Mouse (Mus musculus): Measurements from ENCODE around the gene Fli1. TPM values are rescaled to one million over a fixed set of nuclear protein-coding genes. Genes with fewer than 3 reads are reported as not detected.

Fli1 gene
- polyA plus RNA-seq, 1 experiment from 2014 or later, result 3.6 TPM

DNA sequence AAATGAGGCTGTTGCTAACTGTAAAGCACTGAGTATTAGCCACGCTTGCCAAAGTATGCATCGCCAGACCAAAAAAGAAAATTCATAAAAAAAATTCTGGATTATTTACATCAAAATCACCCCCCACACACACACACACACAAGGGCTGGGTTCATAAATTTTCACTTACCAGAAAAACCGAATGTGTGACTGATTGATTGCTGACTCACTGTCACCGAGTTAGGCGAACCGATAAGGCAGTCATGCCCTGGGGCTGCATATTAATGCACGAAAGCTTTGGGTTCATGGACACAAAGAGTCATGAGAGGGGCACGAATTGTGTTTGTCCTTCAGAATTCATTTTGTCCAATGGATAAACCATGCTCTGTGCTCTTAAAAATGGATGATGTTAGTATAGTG lies 17.2 kb upstream of the Fli1 start:
- WGBS, result 51% methylated on average over 8 of the region's 8 CpGs
- Histone ChIP-seq H3K4me2 (ENCODE audit: low read depth, low read length) (no peak overlapping the region), H3K4me1 (ENCODE audit: control insufficient read depth, insufficient read depth, low read length) (no peaks in the 10 kb centered on the region), H3K4me3 (ENCODE audit: low read depth, low read length) (no peak overlapping the region), H3K9ac (replicated peaks; ENCODE audit: low read depth, low read length) (no peak overlapping the region), H3K9me3 (ENCODE audit: control insufficient read depth, low read length) (no peaks in the 10 kb centered on the region), H3K27me3 (ENCODE audit: control insufficient read depth, insufficient read depth, low read length) (no peaks in the 10 kb centered on the region), H3K27ac (ENCODE audit: low read depth, low read length) (no peak overlapping the region), H3K36me3 (ENCODE audit: control insufficient read depth, insufficient read depth, low read length) (no peaks in the 10 kb centered on the region)
- no peak for ATAC-seq (ENCODE audit: low read depth)

- Histone ChIP-seq H3K9ac (replicated peaks; ENCODE audit: low read depth, low read length) (no peak overlapping the region), H3K36me3 (ENCODE audit: control insufficient read depth, insufficient read depth, low read length) (no peaks in the 10 kb centered on the region), H3K4me3 (ENCODE audit: low read depth, low read length) (no peak overlapping the region), H3K27me3 (ENCODE audit: control insufficient read depth, insufficient read depth, low read length) (no peaks in the 10 kb centered on the region), H3K9me3 (ENCODE audit: control insufficient read depth, low read length) (no peaks in the 10 kb centered on the region), H3K27ac (ENCODE audit: low read depth, low read length) (no peak overlapping the region), H3K4me2 (ENCODE audit: low read depth, low read length) (no peak overlapping the region), H3K4me1 (ENCODE audit: control insufficient read depth, insufficient read depth, low read length) (no peaks in the 10 kb centered on the region)
- ATAC-seq (ENCODE audit: low read depth), result no peak
Observed at GRCm38 (mm10) chr9:32559454-32559853, 16.8 kb upstream of the Fli1 start.

GRCm38 (mm10) chr9:32556313-32556712 lies 13.7 kb upstream of the Fli1 start:
- Histone ChIP-seq H3K9me3 (ENCODE audit: control insufficient read depth, low read length) (no peaks in the 10 kb centered on the region), H3K4me2 (ENCODE audit: low read depth, low read length) (no peak overlapping the region), H3K36me3 (ENCODE audit: control insufficient read depth, insufficient read depth, low read length) (no peaks in the 10 kb centered on the region), H3K4me1 (ENCODE audit: control insufficient read depth, insufficient read depth, low read length) (no peaks in the 10 kb centered on the region), H3K4me3 (ENCODE audit: low read depth, low read length) (no peak overlapping the region), H3K27me3 (ENCODE audit: control insufficient read depth, insufficient read depth, low read length) (no peaks in the 10 kb centered on the region), H3K9ac (replicated peaks; ENCODE audit: low read depth, low read length) (no peak overlapping the region), H3K27ac (ENCODE audit: low read depth, low read length) (no peak overlapping the region)
- 90% methylated on average over 7 of the region's 7 CpGs for WGBS
- ATAC-seq (ENCODE audit: low read depth), result no peak

DNA sequence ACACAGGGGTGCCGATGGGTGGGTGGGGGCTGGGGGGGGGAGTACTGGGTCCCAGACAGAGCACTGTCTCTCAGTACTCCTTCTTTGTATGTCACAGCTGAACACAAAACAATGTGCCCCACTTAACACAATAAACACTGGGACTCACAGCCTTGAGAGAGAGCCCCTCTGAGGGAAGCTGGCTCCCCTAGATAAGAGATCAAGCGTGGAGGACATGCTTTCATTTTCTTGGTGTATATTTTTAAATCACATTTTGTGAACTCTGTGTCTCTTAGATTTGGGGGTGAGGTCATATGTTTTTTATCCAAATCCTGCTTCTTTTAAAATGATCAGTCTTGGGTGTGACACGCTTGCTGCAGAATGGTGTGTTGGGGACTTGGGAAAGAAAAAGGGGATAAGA lies 12.6 kb upstream of the Fli1 start:
- no peak overlapping the region for H3K9ac ChIP-seq (replicated peaks; ENCODE audit: low read depth, low read length)
- no peak for ATAC-seq (ENCODE audit: low read depth)
- no peaks in the 10 kb centered on the region for H3K36me3 ChIP-seq (ENCODE audit: control insufficient read depth, insufficient read depth, low read length)
- no peak overlapping the region for H3K27ac ChIP-seq (ENCODE audit: low read depth, low read length)
- H3K27me3 ChIP-seq (ENCODE audit: control insufficient read depth, insufficient read depth, low read length), result no peaks in the 10 kb centered on the region
- H3K4me2 ChIP-seq (ENCODE audit: low read depth, low read length), result no peak overlapping the region
- 87% methylated on average over 3 of the region's 3 CpGs for WGBS
- no peak overlapping the region for H3K4me3 ChIP-seq (ENCODE audit: low read depth, low read length)
- H3K4me1 ChIP-seq (ENCODE audit: control insufficient read depth, insufficient read depth, low read length), result no peaks in the 10 kb centered on the region
- H3K9me3 ChIP-seq (ENCODE audit: control insufficient read depth, low read length), result no peaks in the 10 kb centered on the region

DNA sequence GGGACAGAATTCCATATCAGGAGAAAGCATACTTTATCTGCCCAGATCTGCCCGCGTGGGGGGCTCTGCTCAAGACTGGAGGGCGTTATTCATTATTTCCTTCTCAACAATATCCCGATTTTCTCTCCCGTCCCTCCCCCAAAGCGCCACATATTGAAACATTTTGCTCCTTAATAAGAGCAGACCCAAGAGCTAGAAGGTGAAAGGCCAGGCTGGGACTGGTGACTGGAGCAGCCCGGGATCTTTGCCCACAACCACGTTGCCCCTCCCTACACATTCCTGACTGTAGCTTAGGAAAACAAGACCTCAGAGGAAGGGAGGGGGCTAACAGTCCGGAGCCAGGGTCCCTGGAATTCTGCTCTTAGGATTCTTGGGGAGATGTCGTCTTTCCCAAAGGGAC lies 7.9 kb upstream of the Fli1 start:
- Histone ChIP-seq H3K4me3 (ENCODE audit: low read depth, low read length) (no peak overlapping the region), H3K4me2 (ENCODE audit: low read depth, low read length) (no peak overlapping the region), H3K9me3 (ENCODE audit: control insufficient read depth, low read length) (no peaks in the 10 kb centered on the region), H3K4me1 (ENCODE audit: control insufficient read depth, insufficient read depth, low read length) (0 out of 2 replicates have a peak, but pooled peaks cover 1% of the 10 kb centered on the region), H3K36me3 (ENCODE audit: control insufficient read depth, insufficient read depth, low read length) (no peaks in the 10 kb centered on the region), H3K27ac (ENCODE audit: low read depth, low read length) (no peak overlapping the region), H3K9ac (replicated peaks; ENCODE audit: low read depth, low read length) (no peak overlapping the region), H3K27me3 (ENCODE audit: control insufficient read depth, insufficient read depth, low read length) (peaks cover 19% of the 10 kb centered on the region)
- ATAC-seq (ENCODE audit: low read depth), result no peak
- 4% methylated on average over 10 of the region's 10 CpGs for WGBS

GRCm38 (mm10) chr9:32549462-32550384 lies 7.1 kb upstream of the Fli1 start:
- no peak overlapping the region for H3K9ac ChIP-seq (replicated peaks; ENCODE audit: low read depth, low read length)
- peaks cover 7% of the 10 kb centered on the region; the same call in 1 of the 2 replicates for H3K4me1 ChIP-seq (ENCODE audit: control insufficient read depth, insufficient read depth, low read length)
- H3K9me3 ChIP-seq (ENCODE audit: control insufficient read depth, low read length), result no peaks in the 10 kb centered on the region
- 15% methylated on average over 6 of the region's 6 CpGs for WGBS
- no peaks in the 10 kb centered on the region for H3K36me3 ChIP-seq (ENCODE audit: control insufficient read depth, insufficient read depth, low read length)
- ATAC-seq (ENCODE audit: low read depth), result no peak
- H3K4me2 ChIP-seq (ENCODE audit: low read depth, low read length), result no peak overlapping the region
- peaks cover 23% of the 10 kb centered on the region for H3K27me3 ChIP-seq (ENCODE audit: control insufficient read depth, insufficient read depth, low read length)
- H3K27ac ChIP-seq (ENCODE audit: low read depth, low read length), result no peak overlapping the region
- H3K4me3 ChIP-seq (ENCODE audit: low read depth, low read length), result no peak overlapping the region

DNA sequence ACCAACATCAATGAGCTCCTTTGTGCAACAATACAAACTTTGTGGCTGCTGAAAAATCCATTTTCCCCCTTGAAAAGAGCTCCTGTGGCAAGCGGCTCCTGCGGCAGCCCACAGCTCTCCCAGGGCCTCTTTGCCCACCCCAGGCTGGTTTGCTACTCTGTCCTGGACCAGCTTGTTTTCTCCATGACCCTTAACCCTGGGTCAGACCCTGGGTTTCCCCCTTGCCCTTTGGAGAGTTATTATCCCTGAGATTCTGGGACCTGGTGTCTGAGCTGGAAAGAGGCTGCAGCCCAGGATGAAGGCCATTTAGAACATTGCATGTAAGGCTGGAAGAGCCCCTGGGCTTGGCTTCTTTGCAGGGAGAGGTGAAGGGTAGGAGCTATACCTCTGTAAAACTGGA lies 4.1 kb upstream of the Fli1 start:
- Histone ChIP-seq H3K27ac (ENCODE audit: low read depth, low read length) (no peak overlapping the region), H3K4me2 (ENCODE audit: low read depth, low read length) (no peak overlapping the region), H3K9me3 (ENCODE audit: control insufficient read depth, low read length) (no peaks in the 10 kb centered on the region), H3K36me3 (ENCODE audit: control insufficient read depth, insufficient read depth, low read length) (no peaks in the 10 kb centered on the region), H3K9ac (replicated peaks; ENCODE audit: low read depth, low read length) (no peak overlapping the region), H3K4me1 (ENCODE audit: control insufficient read depth, insufficient read depth, low read length) (peaks cover 15% of the 10 kb centered on the region; the same call in 1 of the 2 replicates), H3K4me3 (ENCODE audit: low read depth, low read length) (no peak overlapping the region), H3K27me3 (ENCODE audit: control insufficient read depth, insufficient read depth, low read length) (peaks cover 42% of the 10 kb centered on the region)
- 24% methylated on average over 2 of the region's 2 CpGs for WGBS
- ATAC-seq (ENCODE audit: low read depth), result no peak

GRCm38 (mm10) chr9:32544731-32545661 lies 2.3 kb upstream of the Fli1 start:
- Histone ChIP-seq H3K9me3 (ENCODE audit: control insufficient read depth, low read length) (no peaks in the 10 kb centered on the region), H3K36me3 (ENCODE audit: control insufficient read depth, insufficient read depth, low read length) (no peaks in the 10 kb centered on the region), H3K27me3 (ENCODE audit: control insufficient read depth, insufficient read depth, low read length) (peaks cover 54% of the 10 kb centered on the region), H3K27ac (ENCODE audit: low read depth, low read length) (no peak overlapping the region), H3K4me3 (ENCODE audit: low read depth, low read length) (no peak overlapping the region), H3K4me1 (ENCODE audit: control insufficient read depth, insufficient read depth, low read length) (peaks cover 28% of the 10 kb centered on the region; the same call in 1 of the 2 replicates), H3K9ac (replicated peaks; ENCODE audit: low read depth, low read length) (no peak overlapping the region), H3K4me2 (ENCODE audit: low read depth, low read length) (peak overlapping the region; percentile 23; the same call in 1 of the 2 replicates)
- ATAC-seq (ENCODE audit: low read depth), result no peak
- WGBS, result under 1% methylated on average over 40 of the region's 40 CpGs

Measured in neural tube, embryonic 14.5 days (tissue).